Mouse (Mus musculus): ENCODE measurements at regions not wholly inside any gene's neighbourhood (a gene's known extent, or its start where the extent isn't known, plus 50 kb on each side); places are given as distances from the start of the nearest gene placed in this dataset.
A peak's percentile ranks its signal among the peaks of the same experiment; 100 is the strongest.

GRCm38 (mm10) chr7:130041402-130041965 lies 449.8 kb downstream of the Wdr11 start:
- DNase-seq: no peak

- DNase-seq: no peak
Observed at GRCm38 (mm10) chr7:130042296-130042910, 450.7 kb downstream of the Wdr11 start.

DNA sequence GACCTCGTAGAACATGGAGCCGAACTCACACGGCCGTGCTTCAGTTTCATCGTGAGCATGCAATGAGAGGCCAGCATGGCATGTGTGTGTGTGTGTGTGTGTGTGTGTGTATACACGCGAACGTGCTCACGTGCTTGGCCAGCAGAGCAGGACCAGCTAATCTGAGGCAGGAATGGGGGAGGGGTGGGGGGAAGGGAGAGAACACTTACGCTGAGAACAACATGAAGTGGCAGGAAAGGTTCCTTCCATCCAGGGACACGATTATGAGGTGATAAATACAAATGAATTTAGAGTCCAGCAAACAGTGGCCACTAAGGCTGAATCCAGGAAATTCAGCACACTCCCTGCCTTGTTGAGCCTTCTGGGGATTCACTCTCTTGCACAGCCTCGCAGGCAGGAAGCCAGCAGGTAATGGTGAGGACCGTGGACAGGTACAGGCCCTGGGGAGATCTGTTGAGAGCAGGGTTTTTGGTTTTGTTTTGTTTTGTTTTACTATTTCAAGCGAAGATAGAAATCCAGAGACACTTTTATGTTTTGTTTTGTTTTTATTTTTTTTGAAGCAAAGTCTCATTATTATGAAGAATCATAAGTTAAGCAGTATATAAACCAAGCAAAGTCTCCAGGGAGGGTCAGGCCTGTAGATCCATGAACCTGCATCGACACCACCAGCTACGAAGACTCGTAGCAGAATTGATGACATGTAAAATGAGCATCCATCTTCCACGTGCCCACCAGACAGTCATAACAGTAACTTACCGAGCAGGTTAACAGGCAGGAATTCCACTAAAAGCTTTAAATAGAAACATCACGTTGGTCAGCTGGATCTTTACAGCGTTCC lies 452.0 kb downstream of the Wdr11 start:
- DNase-seq: no peak

- no peak for DNase-seq
Observed at GRCm38 (mm10) chr7:130044235-130044553, 452.5 kb downstream of the Wdr11 start.

DNA sequence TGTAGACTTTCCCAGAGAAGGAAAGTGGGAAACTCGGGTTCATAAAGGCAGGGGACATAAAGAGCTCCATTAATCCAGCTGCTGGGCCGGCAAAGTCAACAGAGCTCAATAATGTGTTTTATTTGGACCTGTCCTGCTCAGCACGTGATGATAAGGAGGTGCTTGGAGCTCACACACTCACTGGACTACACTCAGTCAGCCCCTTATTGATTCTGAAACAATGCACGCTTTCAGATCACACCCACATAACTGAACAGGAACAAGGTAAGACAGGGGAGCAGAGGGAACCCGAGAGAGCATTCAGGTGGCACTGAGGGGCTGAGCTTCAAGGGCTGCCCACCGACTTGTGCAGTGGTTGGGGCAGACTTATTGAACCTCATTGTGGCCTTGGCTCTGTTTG lies 452.9 kb downstream of the Wdr11 start:
- no peak for DNase-seq

DNA sequence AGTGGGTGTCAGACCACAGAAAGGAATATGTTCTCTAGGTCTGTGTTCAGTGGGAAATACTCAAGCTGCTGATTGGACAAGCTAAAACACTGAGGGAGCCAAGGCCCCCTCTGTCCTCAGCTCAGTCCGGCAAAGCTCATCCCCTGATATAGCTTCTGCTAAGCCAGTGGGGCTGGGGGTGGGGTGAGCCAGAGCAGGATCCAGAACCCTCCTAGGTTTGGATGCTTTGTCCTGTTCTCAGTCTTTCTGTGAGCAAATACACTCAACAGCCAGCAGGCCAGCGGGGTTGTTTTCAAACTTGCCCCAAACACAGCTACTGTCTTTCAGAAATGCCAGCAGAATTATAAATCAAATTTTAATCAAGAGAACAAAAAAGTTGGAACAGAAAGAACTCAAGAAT lies 454.4 kb downstream of the Wdr11 start:
- DNase-seq: peak; percentile 20 to 54

DNA sequence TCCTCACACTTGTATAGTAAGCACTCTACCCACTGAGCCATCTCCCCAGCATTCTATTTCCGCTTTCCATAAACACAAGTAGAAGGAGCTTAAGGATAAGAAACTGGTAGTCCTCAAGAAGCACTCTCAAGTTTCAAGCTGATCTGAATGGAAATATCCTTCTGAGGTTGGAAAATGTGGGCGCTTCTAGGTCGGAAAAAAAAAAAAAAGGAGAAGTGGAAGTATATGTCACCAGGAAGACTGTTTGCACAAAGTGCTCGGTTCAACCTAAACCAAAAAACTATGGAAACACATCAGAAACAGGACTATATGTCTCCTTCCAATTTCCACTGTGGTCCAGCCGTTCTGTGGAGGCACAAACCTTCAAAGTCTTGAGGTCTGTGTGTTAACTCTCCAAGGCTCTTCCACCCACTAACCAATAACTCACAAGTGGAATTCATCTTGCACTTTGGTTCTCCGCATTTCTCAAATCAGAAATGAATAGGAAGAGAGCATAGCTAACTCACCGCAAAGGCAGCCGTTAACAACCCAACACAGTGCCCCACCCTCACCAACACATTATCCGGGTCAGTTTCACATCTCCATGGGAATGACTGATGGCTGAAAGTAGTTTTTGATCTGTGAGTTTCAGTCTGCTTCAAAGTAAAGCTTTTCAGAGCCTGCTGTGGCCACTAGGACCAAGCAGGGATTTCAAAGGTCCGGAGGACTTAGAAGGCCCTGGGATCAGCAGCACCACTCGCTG lies 455.8 kb downstream of the Wdr11 start:
- DNase-seq: no peak

GRCm38 (mm10) chr7:130048106-130048772 lies 456.6 kb downstream of the Wdr11 start:
- no peak for DNase-seq

- DNase-seq: no peak
Observed at GRCm38 (mm10) chr7:130049461-130049860, 457.8 kb downstream of the Wdr11 start.

- DNase-seq: no peak
Observed at GRCm38 (mm10) chr7:130050120-130050519, 458.5 kb downstream of the Wdr11 start.

DNA sequence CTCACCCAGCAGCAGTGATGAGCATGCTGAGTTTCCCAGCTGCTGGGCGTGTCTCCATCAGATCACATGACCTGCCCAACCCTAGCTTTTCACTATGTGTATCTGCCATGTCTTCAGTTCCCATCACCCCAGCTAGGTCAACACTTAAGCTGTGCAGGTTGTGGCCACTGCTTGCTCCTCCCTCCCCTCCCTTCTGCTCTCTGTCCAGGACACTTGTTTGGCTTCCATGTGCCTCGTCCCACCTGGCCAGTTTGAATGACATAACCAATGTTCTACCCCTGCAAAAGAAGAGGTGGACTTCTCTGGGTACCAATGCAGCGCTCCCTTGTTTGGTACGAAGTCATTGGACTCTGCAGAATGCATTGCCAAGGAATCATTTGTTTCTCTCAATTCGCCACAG lies 460.7 kb downstream of the Wdr11 start:
- no peak for DNase-seq

DNA sequence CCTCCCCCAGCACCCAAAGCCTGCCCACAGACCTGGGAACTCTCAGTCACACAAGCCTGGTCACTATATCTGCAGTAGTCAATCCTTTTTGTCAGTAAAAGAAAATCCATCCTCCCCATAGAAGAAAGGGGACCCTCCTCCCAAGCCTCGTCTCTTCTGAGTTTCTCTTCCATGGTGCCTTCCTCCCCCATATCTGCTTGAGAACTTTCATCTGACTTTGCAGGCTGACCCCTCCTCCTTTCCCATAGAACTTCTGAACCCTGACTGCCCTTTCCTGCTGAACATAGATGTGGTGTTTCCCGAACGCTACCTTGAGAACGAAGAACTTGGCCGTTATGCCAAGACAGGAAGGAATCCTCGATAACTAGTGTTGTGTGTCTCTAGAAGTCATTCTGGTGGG lies 462.5 kb downstream of the Ate1 start:
- no peak for DNase-seq

DNA sequence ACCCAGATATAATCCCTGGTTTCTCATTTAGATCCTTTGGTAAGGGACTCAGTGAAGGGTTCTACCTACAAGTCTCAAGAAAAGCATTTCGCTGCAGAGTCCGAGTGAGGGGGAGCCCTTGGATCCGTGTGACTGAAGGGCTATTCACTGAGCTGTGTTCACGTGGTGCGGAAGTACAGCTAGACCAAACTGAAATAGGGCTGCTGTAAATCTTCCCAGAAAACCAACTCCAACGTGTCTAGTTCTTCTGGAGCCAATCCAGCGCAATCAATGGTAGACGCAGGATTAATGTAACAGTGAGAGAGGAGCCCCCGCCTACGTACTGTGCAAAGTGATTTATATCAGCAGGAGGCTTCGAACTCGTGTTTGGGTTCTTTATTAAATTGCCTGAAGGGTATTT lies 461.9 kb downstream of the Ate1 start:
- DNase-seq: no peak

DNA sequence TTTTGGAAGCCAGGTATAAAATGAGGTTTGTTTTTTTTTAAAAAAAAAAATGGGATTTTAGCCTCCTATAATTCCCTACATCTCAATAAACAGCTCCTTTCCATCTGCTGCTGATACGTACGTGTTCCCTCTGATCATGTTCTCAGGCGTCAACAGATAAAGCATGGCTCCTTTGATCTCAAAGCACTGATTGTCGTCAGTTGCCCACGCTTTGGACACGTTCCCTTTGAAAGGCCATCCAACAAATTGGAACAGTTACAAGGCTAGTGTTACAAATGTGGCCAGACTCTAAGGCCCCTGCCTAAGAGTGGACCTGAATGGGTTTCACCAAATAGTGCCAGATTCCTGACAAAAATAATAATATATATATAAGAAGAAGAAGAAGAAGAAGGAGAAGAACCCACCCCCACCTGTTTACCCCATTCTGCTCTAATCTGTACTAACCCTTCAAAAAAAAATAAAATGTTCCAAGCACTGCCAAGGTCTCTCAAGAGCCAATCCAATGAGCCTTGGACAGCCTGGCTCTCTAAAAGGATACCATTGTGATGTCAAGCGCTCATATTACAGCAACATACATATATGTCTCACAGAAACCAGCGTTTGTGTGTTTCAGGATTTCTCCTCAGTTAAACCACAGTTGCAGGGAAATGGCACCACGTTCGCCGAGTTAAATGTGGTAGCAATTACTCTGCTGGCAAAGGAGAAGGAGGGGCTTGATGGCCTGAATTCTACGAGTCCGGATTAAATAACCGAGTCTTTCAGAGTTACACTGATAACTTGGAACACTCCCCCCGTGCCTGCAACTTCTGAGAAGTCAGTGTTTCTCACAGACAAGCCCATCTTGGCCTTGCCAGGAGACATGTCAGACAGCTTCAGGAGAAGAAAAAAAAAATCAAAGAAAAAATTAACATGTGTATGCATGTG lies 460.2 kb downstream of the Ate1 start:
- DNase-seq: no peak

- DNase-seq: peak; percentile 46 to 63
Observed at GRCm38 (mm10) chr7:130064500-130064899, 455.7 kb downstream of the Ate1 start.

DNA sequence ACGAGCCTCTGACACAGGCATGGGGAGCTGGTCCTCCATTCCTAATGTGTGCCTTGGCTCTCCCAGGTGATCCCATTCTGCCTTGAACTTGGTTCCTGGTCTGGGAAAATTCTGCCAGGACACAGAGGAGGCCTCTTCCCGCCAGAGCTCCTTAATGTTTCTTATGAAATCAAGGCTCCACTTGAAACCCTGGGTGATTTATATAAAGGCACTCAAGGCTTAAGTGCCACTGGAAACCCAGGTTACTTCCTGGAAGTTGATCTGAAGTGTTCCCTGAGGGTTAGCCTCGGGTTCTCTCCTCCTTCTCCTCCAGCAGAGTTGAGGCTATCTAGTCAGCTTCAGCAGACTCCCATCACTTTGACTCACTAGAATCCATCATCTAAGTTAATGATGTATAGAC lies 451.9 kb downstream of the Ate1 start:
- DNase-seq: no peak

DNA sequence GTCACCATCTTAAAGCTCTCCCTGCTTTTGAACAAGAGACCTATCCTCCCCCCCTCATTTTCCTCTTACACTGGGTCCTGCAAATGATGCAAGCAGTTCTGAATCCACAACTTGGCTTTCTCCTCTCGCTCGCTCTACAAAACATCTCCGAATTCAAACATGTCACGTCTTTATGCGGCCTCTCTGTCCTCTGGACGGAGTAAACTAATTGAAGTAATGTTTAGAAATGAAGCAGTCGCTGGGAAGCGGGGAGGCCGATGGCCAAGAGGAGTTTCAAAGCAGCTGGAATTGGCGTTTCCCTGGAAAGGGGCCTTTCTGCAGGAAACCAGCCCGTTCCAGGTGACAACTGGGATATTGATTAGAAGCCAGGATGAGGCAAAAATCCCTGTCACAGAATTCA lies 446.8 kb downstream of the Ate1 start:
- no peak for DNase-seq

DNA sequence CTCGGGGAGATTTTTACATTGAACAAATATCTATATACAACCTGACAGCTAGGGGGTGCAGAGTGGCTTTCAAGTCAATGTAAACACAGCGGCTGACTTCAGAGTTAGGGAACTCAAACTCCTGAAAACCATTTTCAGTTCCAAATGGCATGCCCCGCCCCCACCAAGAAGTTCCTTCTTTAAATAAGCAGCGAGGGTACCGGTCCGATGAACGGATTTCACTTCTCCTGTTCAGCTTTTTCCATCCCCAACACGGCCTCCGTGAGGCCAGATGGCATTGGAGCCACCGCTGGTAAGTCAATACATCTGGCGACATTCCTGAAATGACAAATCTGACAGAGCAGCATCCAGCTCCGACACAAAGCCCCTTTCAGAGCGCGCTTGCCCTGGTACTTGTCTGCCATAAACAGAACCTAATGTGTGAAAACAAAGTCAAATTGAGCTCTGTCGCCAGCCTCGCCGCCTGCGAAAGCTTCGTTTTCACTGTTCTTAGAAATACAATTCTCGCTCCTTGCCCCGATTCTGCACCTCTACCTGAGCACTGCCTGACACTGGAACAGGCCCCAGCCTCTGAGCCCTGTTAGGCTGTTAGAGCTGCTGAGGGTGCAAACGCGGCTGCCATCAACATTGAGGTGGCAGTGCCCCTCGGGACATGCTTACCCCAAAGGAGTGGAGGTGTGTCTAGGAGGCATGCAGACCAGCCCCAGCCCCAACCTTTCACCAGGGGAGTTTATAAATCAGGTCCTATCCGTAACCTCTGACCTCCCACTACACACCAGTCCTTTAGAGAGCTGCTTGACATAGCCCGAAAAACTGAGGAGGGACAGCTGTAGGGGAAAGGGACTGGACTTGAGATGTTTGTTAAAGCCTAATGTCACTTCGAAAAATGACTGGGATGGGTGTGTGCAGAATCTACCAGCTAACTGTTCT lies 446.0 kb downstream of the Ate1 start:
- DNase-seq: peak; percentile 18 to 34

GRCm38 (mm10) chr7:130082662-130083061 lies 437.5 kb downstream of the Ate1 start:
- DNase-seq: no peak

DNA sequence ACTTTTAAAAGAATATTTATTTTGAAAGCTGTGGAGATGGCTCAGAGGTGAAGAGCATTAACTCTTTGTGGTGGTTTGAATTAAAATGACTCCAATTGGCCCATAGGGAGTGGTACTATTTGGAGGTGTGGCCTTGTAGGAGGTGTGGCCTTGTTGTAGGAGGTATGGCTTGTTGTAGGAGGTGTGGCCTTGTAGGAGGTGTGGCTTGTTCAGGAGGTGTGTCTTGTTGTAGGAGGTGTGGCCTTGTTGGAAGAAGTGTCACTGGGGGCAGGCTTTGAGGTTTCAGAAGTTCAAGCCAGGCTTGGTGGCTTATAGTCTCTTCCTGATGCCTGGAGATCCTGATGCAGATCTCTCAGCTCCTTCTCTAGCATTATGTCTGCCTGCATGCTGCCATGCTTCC lies 434.5 kb downstream of the Ate1 start:
- no peak for DNase-seq
